Mouse (Mus musculus): Measurements from ENCODE around the gene Sh3bgrl2.

DNA sequence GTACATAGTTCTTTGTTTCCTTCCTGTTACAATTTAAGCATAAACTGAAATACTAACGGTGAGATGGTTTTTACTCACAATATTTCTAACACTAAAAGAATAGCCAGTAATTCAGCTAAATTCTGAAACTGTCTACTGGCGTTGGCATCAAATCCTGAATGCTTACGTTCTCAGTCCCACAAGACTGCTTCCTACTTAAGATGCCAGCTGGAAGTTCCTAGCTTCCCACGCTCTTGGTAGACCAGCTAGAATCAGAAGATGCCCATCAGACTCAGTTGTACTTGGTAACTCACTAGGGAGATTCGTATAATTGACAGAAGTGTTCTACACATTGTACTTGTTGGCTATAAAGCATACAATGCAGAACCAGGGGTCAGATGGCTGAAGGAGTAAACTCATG is 98.6 kb downstream of the Sh3bgrl2 start:
- TF ChIP-seq CTCF (IDR thresholded peaks at IDR 0.05; ENCODE audit: control insufficient read depth, insufficient read depth, insufficient replicate concordance, low read depth, low read length) (no peak), POLR2A (IDR thresholded peaks at IDR 0.05; ENCODE audit: control insufficient read depth, low read depth, low read length) (no peak)

Measured in testis, adult 2 months (tissue).